Mouse (Mus musculus): Measurements from ENCODE around the gene Ctnna3.

GRCm38 (mm10) chr10:63803909-63804308 is 374.0 kb downstream of the Ctnna3 start:
- no peak for TF ChIP-seq POLR2AphosphoS2 (IDR thresholded peaks at IDR 0.05; ENCODE audit: insufficient read length, low read depth)
- TF ChIP-seq MYOD1 (IDR thresholded peaks at IDR 0.05; ENCODE audit: control insufficient read depth in 1 of 3, insufficient read length in 2 of 3, low read depth in 2 of 3), result no peak
- TF ChIP-seq POLR2A (IDR thresholded peaks at IDR 0.05; ENCODE audit: insufficient read length, low read depth), result no peak
- TF ChIP-seq E2F4 (IDR thresholded peaks at IDR 0.05; ENCODE audit: insufficient read depth), result no peak
- no peak for TF ChIP-seq MAX (IDR thresholded peaks at IDR 0.05; ENCODE audit: low read depth)
- TF ChIP-seq MYOG (IDR thresholded peaks at IDR 0.05; ENCODE audit: control insufficient read depth in 1 of 3, insufficient read depth in 1 of 3, insufficient read length in 2 of 3, low read depth in 2 of 3), result no peak
- TF ChIP-seq REST (IDR thresholded peaks at IDR 0.05; ENCODE audit: insufficient read depth, insufficient read length), result no peak
- TF ChIP-seq TCF12 (IDR thresholded peaks at IDR 0.05; ENCODE audit: insufficient read depth, poor library complexity, severe bottlenecking), result no peak
- TF ChIP-seq USF1 (IDR thresholded peaks at IDR 0.05; ENCODE audit: low read depth), result no peak
- TF ChIP-seq CEBPB (IDR thresholded peaks at IDR 0.05; ENCODE audit: insufficient read depth, poor library complexity, severe bottlenecking), result no peak

All from myocyte (in vitro differentiated cells).